Comparison of ENCODE assay signal across 12 mouse cellular contexts in genomic region chr2:32408429-32409424, GRCm38 (mm10). TPM values are rescaled to one million over a fixed set of nuclear protein-coding genes. Genes with fewer than 3 reads are reported as not detected.
DNase-seq lines count a peak whose midpoint lies in the region; ATAC-seq and TF ChIP-seq lines count a peak whose summit lies in the region.
"Had no signal": no experiment of that assay in that cellular context is flagged by ENCODE, and none has a peak within 500 bp of the region (broad histone marks: within the 10 kb centered on the region; RNA-seq: fewer than 3 reads in every experiment).

No protein-coding gene starts in this region.

- peak overlapping the region; percentile 56 for H3K27ac ChIP-seq in heart, embryonic 10.5 days
- peak overlapping the region; percentile 89 for H3K27ac ChIP-seq in embryonic facial prominence, embryonic 11.5 days (replicated peaks; ENCODE audit: low read depth, low read length)
- H3K27ac ChIP-seq in liver, postnatal 0 days (ENCODE audit: low read depth): peak overlapping the region; percentile 98
- H3K27ac ChIP-seq: heart, embryonic 15.5 days had no signal

- peaks cover 9% of the 10 kb centered on the region; the same call in 1 of the 2 replicates for H3K4me1 ChIP-seq in heart, embryonic 10.5 days
- H3K4me1 ChIP-seq in embryonic facial prominence, embryonic 11.5 days (ENCODE audit: control insufficient read depth, insufficient read depth, low read length): peaks cover 3% of the 10 kb centered on the region; the same call in 1 of the 2 replicates
- no peaks in the 10 kb centered on the region; the same call in 1 of the 2 replicates for H3K4me1 ChIP-seq in liver, postnatal 0 days (ENCODE audit: insufficient read depth)
- H3K4me1 ChIP-seq: heart, embryonic 15.5 days had no signal

- no peak for TF ChIP-seq CTCF in liver, postnatal 0 days (IDR thresholded peaks at IDR 0.05; ENCODE audit: low read depth)

- peak; percentile 83 for TF ChIP-seq EP300 in liver, postnatal 0 days (IDR thresholded peaks at IDR 0.05; ENCODE audit: low read depth)

- no peaks in the 10 kb centered on the region for H3K9me3 ChIP-seq in heart, embryonic 10.5 days
- H3K9me3 ChIP-seq in embryonic facial prominence, embryonic 11.5 days (replicated peaks; ENCODE audit: control insufficient read depth, low read length): no peaks in the 10 kb centered on the region
- H3K9me3 ChIP-seq in liver, postnatal 0 days (ENCODE audit: low read length): no peaks in the 10 kb centered on the region
- H3K9me3 ChIP-seq: heart, embryonic 15.5 days had no signal

- no peak overlapping the region; the same call in 1 of the 2 replicates for H3K4me2 ChIP-seq in embryonic facial prominence, embryonic 11.5 days (ENCODE audit: low read depth, low read length)
- H3K4me2 ChIP-seq in liver, postnatal 0 days (ENCODE audit: low read depth, low read length): 0 out of 2 replicates have a peak overlapping the region, but pooled peaks have one; percentile 29
- H3K4me2 ChIP-seq: heart, embryonic 15.5 days had no signal

- H3K4me3 ChIP-seq in heart, embryonic 10.5 days: no peak overlapping the region
- no peak overlapping the region for H3K4me3 ChIP-seq in embryonic facial prominence, embryonic 11.5 days (ENCODE audit: low read depth, low read length)
- no peak overlapping the region for H3K4me3 ChIP-seq in liver, postnatal 0 days (ENCODE audit: low read depth, low read length)
- H3K4me3 ChIP-seq: heart, embryonic 15.5 days had no signal

- 64% methylated on average over 25 of the region's 25 CpGs for WGBS in heart, embryonic 10.5 days
- WGBS in embryonic facial prominence, embryonic 11.5 days: 34% methylated on average over 25 of the region's 25 CpGs
- WGBS in liver, postnatal 0 days (ENCODE audit: insufficient replicate concordance): 65% methylated on average over 25 of the region's 25 CpGs

- peak overlapping the region; percentile 54 for H3K9ac ChIP-seq in embryonic facial prominence, embryonic 11.5 days (replicated peaks; ENCODE audit: low read length)
- peak overlapping the region; percentile 34; the same call in 1 of the 2 replicates for H3K9ac ChIP-seq in liver, postnatal 0 days (replicated peaks)
- H3K9ac ChIP-seq: heart, embryonic 15.5 days had no signal

- DNase-seq in heart, embryonic 10.5 days (ENCODE audit: low spot score): no peak
- DNase-seq in heart, adult 9 months (ENCODE audit: low spot score in 2 of 2): no peak
- DNase-seq in embryonic facial prominence, embryonic 11.5 days (ENCODE audit: low spot score): peak; percentile 90
- DNase-seq in kidney, postnatal 10 days: peak; percentile 81
- DNase-seq in liver, postnatal 0 days: peak; percentile 70
- DNase-seq in layer of hippocampus, postnatal 36 days: no peak
- DNase-seq: layer of hippocampus, adult 9-11 months; thymus, adult 2 months had no signal

- peak; percentile 64 for ATAC-seq in embryonic facial prominence, embryonic 11.5 days (replicated peaks; ENCODE audit: insufficient number of reproducible peaks, low FRiP score, low TSS enrichment, low read depth)
- ATAC-seq in liver, postnatal 0 days: peak; percentile 82
- no peak for ATAC-seq in megakaryocyte, adult 5-6 weeks (ENCODE audit: poor library complexity, severe bottlenecking)
- ATAC-seq in erythroid progenitor cell, adult 5-6 weeks (replicated peaks; ENCODE audit: low FRiP score, poor library complexity, severe bottlenecking): no peak

- peaks cover under 1% of the 10 kb centered on the region; the same call in 1 of the 2 replicates for H3K36me3 ChIP-seq in heart, embryonic 10.5 days
- H3K36me3 ChIP-seq in embryonic facial prominence, embryonic 11.5 days (replicated peaks; ENCODE audit: control insufficient read depth, insufficient read depth, low read depth, low read length): no peaks in the 10 kb centered on the region
- no peaks in the 10 kb centered on the region for H3K36me3 ChIP-seq in liver, postnatal 0 days (replicated peaks; ENCODE audit: insufficient read depth, low read length)
- H3K36me3 ChIP-seq: heart, embryonic 15.5 days had no signal

- no peaks in the 10 kb centered on the region for H3K27me3 ChIP-seq in heart, embryonic 10.5 days (ENCODE audit: insufficient read depth, poor library complexity, severe bottlenecking)
- H3K27me3 ChIP-seq in embryonic facial prominence, embryonic 11.5 days (ENCODE audit: control insufficient read depth, insufficient read depth, low read length): no peaks in the 10 kb centered on the region
- no peaks in the 10 kb centered on the region for H3K27me3 ChIP-seq in liver, postnatal 0 days (ENCODE audit: insufficient read depth, low read length)
- H3K27me3 ChIP-seq: heart, embryonic 15.5 days had no signal

RNA-seq across cellular contexts. Expression of gene Ptges2, which starts 13.0 kb away (rescaled TPM):
- polyA plus RNA-seq in heart, embryonic 10.5 days (2016; fragmentation: Nextera tagmentation; extraction: Ambion mirVana): 34.4 and 46.6 TPM in 2 replicates
- polyA plus RNA-seq in embryonic facial prominence, embryonic 11.5 days (2014; fragmentation: Nextera tagmentation; extraction: Ambion mirVana): 31.7 and 33.0 TPM in 2 replicates
- polyA plus RNA-seq in liver, postnatal 0 days (2015; fragmentation: Nextera tagmentation; extraction: Ambion mirVana): 13.8 and 15.7 TPM in 2 replicates
- 10 to 100 TPM; 37.1 to 37.7 TPM for total RNA-seq in layer of hippocampus, postnatal 36 days (2021)
- total RNA-seq in megakaryocyte, adult 5-6 weeks (2015): 5.0 and 6.7 TPM in 2 replicates
- total RNA-seq in megakaryocyte, adult 5-6 weeks (2017): 7.2 and 8.8 TPM in 2 replicates
- 0.42 and 0.72 TPM in 2 replicates for total RNA-seq in erythroid progenitor cell, adult 5-6 weeks (2015; ENCODE audit: low replicate concordance)
- 0.51 TPM in 1 of 2 replicates, not detected in the other for total RNA-seq in erythroid progenitor cell, adult 5-6 weeks (2017; ENCODE audit: low replicate concordance)

RNA-seq across cellular contexts. Expression of gene Lcn2, which starts 20.7 kb away (rescaled TPM):
- not detected in 2 replicates for polyA plus RNA-seq in heart, embryonic 10.5 days (2016; fragmentation: Nextera tagmentation; extraction: Ambion mirVana)
- polyA plus RNA-seq in embryonic facial prominence, embryonic 11.5 days (2014; fragmentation: Nextera tagmentation; extraction: Ambion mirVana): 0.95 and 1.2 TPM in 2 replicates
- 411 and 419 TPM in 2 replicates for polyA plus RNA-seq in liver, postnatal 0 days (2015; fragmentation: Nextera tagmentation; extraction: Ambion mirVana)
- total RNA-seq in layer of hippocampus, postnatal 36 days (2021): 10 to 100 TPM in 1 of 2 experiments, under 1 TPM in 1; 0.65 to 13.4 TPM
- total RNA-seq in megakaryocyte, adult 5-6 weeks (2015): 3,591 and 4,679 TPM in 2 replicates
- 682 and 1,100 TPM in 2 replicates for total RNA-seq in megakaryocyte, adult 5-6 weeks (2017)
- total RNA-seq in erythroid progenitor cell, adult 5-6 weeks (2015; ENCODE audit: low replicate concordance): 1,234 and 1,375 TPM in 2 replicates
- total RNA-seq in erythroid progenitor cell, adult 5-6 weeks (2017; ENCODE audit: low replicate concordance): 165 and 167 TPM in 2 replicates
- total RNA-seq: midbrain, postnatal 0 days had no signal

RNA-seq across cellular contexts. Expression of gene 1110008P14Rik, which starts 27.0 kb away (rescaled TPM):
- 41.2 and 50.5 TPM in 2 replicates for polyA plus RNA-seq in heart, embryonic 10.5 days (2016; fragmentation: Nextera tagmentation; extraction: Ambion mirVana)
- polyA plus RNA-seq in embryonic facial prominence, embryonic 11.5 days (2014; fragmentation: Nextera tagmentation; extraction: Ambion mirVana): 41.3 and 41.5 TPM in 2 replicates
- 30.1 and 32.2 TPM in 2 replicates for polyA plus RNA-seq in liver, postnatal 0 days (2015; fragmentation: Nextera tagmentation; extraction: Ambion mirVana)
- total RNA-seq in layer of hippocampus, postnatal 36 days (2021): 100 to 1,000 TPM; 160 to 170 TPM
- total RNA-seq in megakaryocyte, adult 5-6 weeks (2015): 30.4 and 38.4 TPM in 2 replicates
- 29.1 and 32.3 TPM in 2 replicates for total RNA-seq in megakaryocyte, adult 5-6 weeks (2017)
- total RNA-seq in erythroid progenitor cell, adult 5-6 weeks (2015; ENCODE audit: low replicate concordance): 5.8 and 7.5 TPM in 2 replicates
- total RNA-seq in erythroid progenitor cell, adult 5-6 weeks (2017; ENCODE audit: low replicate concordance): 3.7 and 7.2 TPM in 2 replicates

RNA-seq across cellular contexts. Expression of gene Naif1, which starts 41.5 kb away (rescaled TPM):
- polyA plus RNA-seq in heart, embryonic 10.5 days (2016; fragmentation: Nextera tagmentation; extraction: Ambion mirVana): 5.4 and 5.5 TPM in 2 replicates
- polyA plus RNA-seq in embryonic facial prominence, embryonic 11.5 days (2014; fragmentation: Nextera tagmentation; extraction: Ambion mirVana): 5.0 and 6.0 TPM in 2 replicates
- 1.6 and 1.8 TPM in 2 replicates for polyA plus RNA-seq in liver, postnatal 0 days (2015; fragmentation: Nextera tagmentation; extraction: Ambion mirVana)
- 1 to 10 TPM; 4.2 to 4.4 TPM for total RNA-seq in layer of hippocampus, postnatal 36 days (2021)
- 2.9 and 3.5 TPM in 2 replicates for total RNA-seq in megakaryocyte, adult 5-6 weeks (2015)
- 3.2 and 3.9 TPM in 2 replicates for total RNA-seq in megakaryocyte, adult 5-6 weeks (2017)
- 4.0 TPM in 1 of 2 replicates, not detected in the other for total RNA-seq in erythroid progenitor cell, adult 5-6 weeks (2015; ENCODE audit: low replicate concordance)
- 0.23 and 2.1 TPM in 2 replicates for total RNA-seq in erythroid progenitor cell, adult 5-6 weeks (2017; ENCODE audit: low replicate concordance)

RNA-seq across cellular contexts. Expression of gene Slc25a25, which starts 42.5 kb away (rescaled TPM):
- 17.0 and 17.3 TPM in 2 replicates for polyA plus RNA-seq in heart, embryonic 10.5 days (2016; fragmentation: Nextera tagmentation; extraction: Ambion mirVana)
- polyA plus RNA-seq in embryonic facial prominence, embryonic 11.5 days (2014; fragmentation: Nextera tagmentation; extraction: Ambion mirVana): 20.6 and 21.7 TPM in 2 replicates
- polyA plus RNA-seq in liver, postnatal 0 days (2015; fragmentation: Nextera tagmentation; extraction: Ambion mirVana): 32.4 and 36.9 TPM in 2 replicates
- 10 to 100 TPM; 58.1 to 60.0 TPM for total RNA-seq in layer of hippocampus, postnatal 36 days (2021)
- total RNA-seq in megakaryocyte, adult 5-6 weeks (2015): 4.6 and 6.9 TPM in 2 replicates
- 8.4 and 10.7 TPM in 2 replicates for total RNA-seq in megakaryocyte, adult 5-6 weeks (2017)
- total RNA-seq in erythroid progenitor cell, adult 5-6 weeks (2015; ENCODE audit: low replicate concordance): 5.4 and 7.2 TPM in 2 replicates
- total RNA-seq in erythroid progenitor cell, adult 5-6 weeks (2017; ENCODE audit: low replicate concordance): 14.8 and 19.0 TPM in 2 replicates

Comparison
In these comparisons a context has a peak if more than half of its experiments do, and no peak if none do; other contexts are left out.
1. DNase-seq: peak in embryonic facial prominence, embryonic 11.5 days (single experiment), kidney, postnatal 10 days (single experiment) and liver, postnatal 0 days (single experiment); none in heart, embryonic 10.5 days (single experiment), heart, adult 9 months (0 of 2) and layer of hippocampus, postnatal 36 days (0 of 2).
2. ATAC-seq: peak in embryonic facial prominence, embryonic 11.5 days (single experiment) and liver, postnatal 0 days (single experiment); none in megakaryocyte, adult 5-6 weeks (single experiment) and erythroid progenitor cell, adult 5-6 weeks (single experiment).
3. RNA of gene Lcn2, which starts 20.7 kb away (total RNA-seq): 682 to 4,679 TPM in megakaryocyte, adult 5-6 weeks and 165 to 1,375 TPM in erythroid progenitor cell, adult 5-6 weeks; 0.65 to 13.4 TPM in layer of hippocampus, postnatal 36 days; every median in the first group is over 10 times any median in the second.
4. RNA of gene 1110008P14Rik, which starts 27.0 kb away (total RNA-seq): 160 to 170 TPM in layer of hippocampus, postnatal 36 days; 29.1 to 38.4 TPM in megakaryocyte, adult 5-6 weeks and 3.7 to 7.5 TPM in erythroid progenitor cell, adult 5-6 weeks; every median in the first group is over 4 times any median in the second.
5. Peak in every context shown above with its lines, with median percentiles within 50 percentile points of each other: H3K27ac ChIP-seq.